Mouse (Mus musculus) olfactory bulb, adult 2 months (tissue): ENCODE data around the gene Sub1. TPM values are rescaled to one million over a fixed set of nuclear protein-coding genes. Genes with fewer than 3 reads are reported as not detected.

Source experiments
- H3K27ac ChIP-seq: fragments of 200-500 bp; 2 replicates; pipeline ENCODE4 v1.5.1; 2012; ENCODE audit warnings: low read depth, low read length; ENCODE audit not compliant: insufficient read depth
- H3K4me1 ChIP-seq: fragments of 200-500 bp; 2 replicates; pipeline ENCODE4 v1.6.1; 2012; ENCODE audit warnings: low read length; ENCODE audit not compliant: control insufficient read depth, insufficient read depth
- H3K4me3 ChIP-seq: fragments of 200-500 bp; 2 replicates; pipeline ENCODE4 v1.5.1; 2012; ENCODE audit warnings: mild to moderate bottlenecking, low read depth, low read length, moderate library complexity; ENCODE audit not compliant: insufficient read depth
- CTCF ChIP-seq: fragments of 200-500 bp; IDR thresholded peaks from 2 replicates; pipeline ENCODE4 v1.5.1; 2012; ENCODE audit warnings: low read depth, mild to moderate bottlenecking, low read length, moderate library complexity; ENCODE audit not compliant: insufficient read depth
- POLR2A ChIP-seq: fragments of 200-500 bp; IDR thresholded peaks from 2 replicates; pipeline ENCODE4 v1.6.1; 2012; ENCODE audit warnings: mild to moderate bottlenecking, low read depth, low read length, moderate library complexity; ENCODE audit not compliant: insufficient read depth
- WGBS: fragments of 180-500 bp; shearing (Covaris S2); methylation state at CpG from one replicate; pipeline ENCODE4 v1.1.7; 2018; 5-methylcytosine and 5-hydroxymethylcytosine counted together
- polyA plus RNA-seq: library from polyadenylated mRNA; stranded (reverse); fragments of >200 nt; gene quantifications from 2 replicates; pipeline ENCODE4 v1.2.4, GENCODE M21; 2012; ENCODE audit warnings: low replicate concordance; ENCODE audit not compliant: missing spikeins, insufficient read depth, insufficient read length

Sub1 gene
- polyA plus RNA-seq, 1 experiment, result 205 TPM

GRCm38 (mm10) chr15:11959716-11960115 lies 37.1 kb downstream of the Sub1 start:
- Histone ChIP-seq H3K4me1 (no peaks in the 10 kb centered on the region), H3K4me3 (no peak overlapping the region), H3K27ac (no peak overlapping the region)
- WGBS, result 90% methylated on average over 3 of the region's 3 CpGs
- no peak for TF ChIP-seq POLR2A
- no peak for TF ChIP-seq CTCF

GRCm38 (mm10) chr15:11956129-11956528 lies 40.7 kb downstream of the Sub1 start:
- no peaks in the 10 kb centered on the region for H3K4me1 ChIP-seq
- 84% methylated on average over 7 of the region's 7 CpGs for WGBS
- H3K4me3 ChIP-seq, result no peak overlapping the region
- TF ChIP-seq POLR2A (no peak), CTCF (no peak)
- H3K27ac ChIP-seq, result no peak overlapping the region

- WGBS, result 44% methylated on average over 4 of the region's 4 CpGs
- no peak overlapping the region for H3K4me3 ChIP-seq
- no peaks in the 10 kb centered on the region for H3K4me1 ChIP-seq
- TF ChIP-seq CTCF (no peak), POLR2A (no peak)
- no peak overlapping the region for H3K27ac ChIP-seq
These were observed 42.6 kb downstream of the Sub1 start for GRCm38 (mm10) chr15:11954190-11954589.

- H3K4me1 ChIP-seq, result no peaks in the 10 kb centered on the region
- H3K27ac ChIP-seq, result no peak overlapping the region
- H3K4me3 ChIP-seq, result no peak overlapping the region
- no peak for TF ChIP-seq CTCF
- TF ChIP-seq POLR2A, result no peak
- 84% methylated on average over 3 of the region's 3 CpGs for WGBS
These were observed 44.6 kb downstream of the Sub1 start for GRCm38 (mm10) chr15:11952159-11952558.

GRCm38 (mm10) chr15:11951181-11951580 lies 45.6 kb downstream of the Sub1 start:
- WGBS, result 96% methylated on average over 7 of the region's 7 CpGs

GRCm38 (mm10) chr15:11950144-11950543 lies 46.6 kb downstream of the Sub1 start:
- no peak for TF ChIP-seq CTCF
- no peak for TF ChIP-seq POLR2A
- H3K4me3 ChIP-seq, result no peak overlapping the region
- WGBS, result 94% methylated on average over 10 of the region's 10 CpGs

More at GRCm38 (mm10) chr15:11951181-11951580, 45.6 kb downstream of the Sub1 start:
- Histone ChIP-seq H3K4me3 (no peak overlapping the region), H3K27ac (no peak overlapping the region), H3K4me1 (no peaks in the 10 kb centered on the region)
- no peak for TF ChIP-seq CTCF
- no peak for TF ChIP-seq POLR2A

GRCm38 (mm10) chr15:11949490-11949889 lies 47.3 kb downstream of the Sub1 start:
- WGBS, result 79% methylated on average over 3 of the region's 3 CpGs
- no peak overlapping the region for H3K4me3 ChIP-seq
- H3K4me1 ChIP-seq, result no peaks in the 10 kb centered on the region
- no peak overlapping the region for H3K27ac ChIP-seq
- TF ChIP-seq POLR2A (no peak), CTCF (no peak)

More at GRCm38 (mm10) chr15:11950144-11950543, 46.6 kb downstream of the Sub1 start:
- no peaks in the 10 kb centered on the region for H3K4me1 ChIP-seq
- no peak overlapping the region for H3K27ac ChIP-seq

- H3K27ac ChIP-seq, result no peak overlapping the region
- 55% methylated on average over 5 of the region's 5 CpGs for WGBS
- no peaks in the 10 kb centered on the region for H3K4me1 ChIP-seq
- TF ChIP-seq POLR2A, result no peak
- TF ChIP-seq CTCF, result no peak
- H3K4me3 ChIP-seq, result no peak overlapping the region
These were observed 55.9 kb downstream of the Sub1 start for GRCm38 (mm10) chr15:11940855-11941254.

Other genes with a start within 250 kb of the Sub1 start
- not detected in 2 replicates for gene Npr3, start 89.7 kb downstream of the Sub1 start, polyA plus RNA-seq
- gene Zfr, start 120.8 kb upstream of the Sub1 start, polyA plus RNA-seq, result 546 TPM in 1 of 2 replicates, not detected in the other
- not detected in 2 replicates for gene Mtmr12, start 208.0 kb upstream of the Sub1 start, polyA plus RNA-seq